Mouse (Mus musculus): ENCODE data around the gene Lrrc1.

Lrrc1 gene

GRCm38 (mm10) chr9:77497173-77497572, 47.5 kb downstream of the Lrrc1 start:
- DNase-seq, result no peak

GRCm38 (mm10) chr9:77496540-77497062, 48.1 kb downstream of the Lrrc1 start:
- DNase-seq, result no peak

GRCm38 (mm10) chr9:77494307-77494706, 50.4 kb downstream of the Lrrc1 start:
- DNase-seq, result no peak

GRCm38 (mm10) chr9:77488611-77489010, 56.1 kb downstream of the Lrrc1 start:
- DNase-seq, result no peak

GRCm38 (mm10) chr9:77487427-77487826, 57.2 kb downstream of the Lrrc1 start:
- no peak for DNase-seq

- DNase-seq, result no peak
These were observed 58.8 kb downstream of the Lrrc1 start for GRCm38 (mm10) chr9:77485915-77486314.

- DNase-seq, result no peak
These were observed 59.9 kb downstream of the Lrrc1 start for GRCm38 (mm10) chr9:77484751-77485150.

- no peak for DNase-seq
These were observed 61.1 kb downstream of the Lrrc1 start for GRCm38 (mm10) chr9:77483559-77483958.

GRCm38 (mm10) chr9:77482281-77482680, 62.4 kb downstream of the Lrrc1 start:
- no peak for DNase-seq

- no peak for DNase-seq
These were observed 63.3 kb downstream of the Lrrc1 start for GRCm38 (mm10) chr9:77481380-77481779.

GRCm38 (mm10) chr9:77480574-77481319, 63.9 kb downstream of the Lrrc1 start:
- DNase-seq, result no peak

- no peak for DNase-seq
These were observed 64.7 kb downstream of the Lrrc1 start for GRCm38 (mm10) chr9:77480001-77480400.

- no peak for DNase-seq
These were observed 66.3 kb downstream of the Lrrc1 start for GRCm38 (mm10) chr9:77478166-77478920.

- no peak for DNase-seq
These were observed 70.1 kb downstream of the Lrrc1 start for GRCm38 (mm10) chr9:77474535-77474934.

- DNase-seq, result no peak
These were observed 72.1 kb downstream of the Lrrc1 start for GRCm38 (mm10) chr9:77472557-77472956.

- DNase-seq, result no peak
These were observed 72.9 kb downstream of the Lrrc1 start for GRCm38 (mm10) chr9:77471646-77472220.

GRCm38 (mm10) chr9:77469791-77470607, 74.7 kb downstream of the Lrrc1 start:
- peak; percentile 71 for DNase-seq

GRCm38 (mm10) chr9:77466926-77467325, 77.7 kb downstream of the Lrrc1 start:
- DNase-seq, result no peak

- DNase-seq, result no peak
These were observed 79.3 kb downstream of the Lrrc1 start for GRCm38 (mm10) chr9:77465401-77465800.

- peak; percentile 61 for DNase-seq
These were observed 80.8 kb downstream of the Lrrc1 start for GRCm38 (mm10) chr9:77463861-77464260.

- DNase-seq, result peak; percentile 35
These were observed 81.5 kb downstream of the Lrrc1 start for GRCm38 (mm10) chr9:77463195-77463594.

- peak; percentile 69 for DNase-seq
These were observed 83.2 kb downstream of the Lrrc1 start for GRCm38 (mm10) chr9:77461371-77461915.
